Mouse (Mus musculus): ENCODE results near the gene Thsd4. TPM values are rescaled to one million over a fixed set of nuclear protein-coding genes. Genes with fewer than 3 reads are reported as not detected.

The Thsd4 gene
- polyA plus RNA-seq, 1 experiment from 2014 or later = 11.8 TPM

GRCm38 (mm10) chr9:60106106-60106505 lies 415.7 kb downstream of the Thsd4 start:
- Histone ChIP-seq H3K27ac (replicated peaks; ENCODE audit: low read depth, low read length) (no peak overlapping the region), H3K4me2 (ENCODE audit: low read depth, severe bottlenecking) (no peak overlapping the region), H3K9ac (ENCODE audit: low read length) (no peak overlapping the region), H3K9me3 (ENCODE audit: control insufficient read depth, low read length) (no peaks in the 10 kb centered on the region), H3K27me3 (ENCODE audit: control insufficient read depth, insufficient read depth, low read length) (no peaks in the 10 kb centered on the region), H3K4me1 (ENCODE audit: control insufficient read depth, insufficient read depth, low read length) (peaks cover 7% of the 10 kb centered on the region; the same call in 1 of the 2 replicates), H3K36me3 (ENCODE audit: control insufficient read depth, insufficient read depth, low read length) (no peaks in the 10 kb centered on the region), H3K4me3 (ENCODE audit: low read depth, low read length) (no peak overlapping the region)
- ATAC-seq (ENCODE audit: insufficient number of reproducible peaks, low FRiP score, low TSS enrichment, low read depth) (no peak), DNase-seq (ENCODE audit: low spot score) (no peak)
- 70% methylated on average over 1 of the region's 1 CpGs for WGBS

GRCm38 (mm10) chr9:60094211-60094610 lies 427.6 kb downstream of the Thsd4 start:
- H3K4me1 ChIP-seq (ENCODE audit: control insufficient read depth, insufficient read depth, low read length) = peaks cover 28% of the 10 kb centered on the region
- no peak overlapping the region for H3K4me3 ChIP-seq (ENCODE audit: low read depth, low read length)
- WGBS = 87% methylated on average over 1 of the region's 1 CpGs
- no peak overlapping the region for H3K4me2 ChIP-seq (ENCODE audit: low read depth, severe bottlenecking)
- H3K27me3 ChIP-seq (ENCODE audit: control insufficient read depth, insufficient read depth, low read length) = no peaks in the 10 kb centered on the region
- no peaks in the 10 kb centered on the region for H3K9me3 ChIP-seq (ENCODE audit: control insufficient read depth, low read length)
- H3K36me3 ChIP-seq (ENCODE audit: control insufficient read depth, insufficient read depth, low read length) = no peaks in the 10 kb centered on the region
- no peak for ATAC-seq (ENCODE audit: insufficient number of reproducible peaks, low FRiP score, low TSS enrichment, low read depth)
- H3K9ac ChIP-seq (ENCODE audit: low read length) = no peak overlapping the region
- no peak for DNase-seq (ENCODE audit: low spot score)
- H3K27ac ChIP-seq (replicated peaks; ENCODE audit: low read depth, low read length) = no peak overlapping the region

GRCm38 (mm10) chr9:60092428-60092827 lies 429.4 kb downstream of the Thsd4 start:
- peak; percentile 52 for DNase-seq (ENCODE audit: low spot score)
- H3K4me2 ChIP-seq (ENCODE audit: low read depth, severe bottlenecking) = no peak overlapping the region
- ATAC-seq (ENCODE audit: insufficient number of reproducible peaks, low FRiP score, low TSS enrichment, low read depth) = no peak
- no peaks in the 10 kb centered on the region for H3K9me3 ChIP-seq (ENCODE audit: control insufficient read depth, low read length)
- H3K9ac ChIP-seq (ENCODE audit: low read length) = no peak overlapping the region
- H3K4me1 ChIP-seq (ENCODE audit: control insufficient read depth, insufficient read depth, low read length) = peaks cover 26% of the 10 kb centered on the region
- no peak overlapping the region for H3K4me3 ChIP-seq (ENCODE audit: low read depth, low read length)
- WGBS = 11% methylated on average over 5 of the region's 5 CpGs
- H3K27ac ChIP-seq (replicated peaks; ENCODE audit: low read depth, low read length) = peak overlapping the region; percentile 67
- no peaks in the 10 kb centered on the region for H3K27me3 ChIP-seq (ENCODE audit: control insufficient read depth, insufficient read depth, low read length)
- H3K36me3 ChIP-seq (ENCODE audit: control insufficient read depth, insufficient read depth, low read length) = no peaks in the 10 kb centered on the region

GRCm38 (mm10) chr9:60089441-60089840 lies 432.4 kb downstream of the Thsd4 start:
- Histone ChIP-seq H3K36me3 (ENCODE audit: control insufficient read depth, insufficient read depth, low read length) (no peaks in the 10 kb centered on the region), H3K4me2 (ENCODE audit: low read depth, severe bottlenecking) (no peak overlapping the region), H3K4me1 (ENCODE audit: control insufficient read depth, insufficient read depth, low read length) (peaks cover 22% of the 10 kb centered on the region), H3K4me3 (ENCODE audit: low read depth, low read length) (no peak overlapping the region), H3K9me3 (ENCODE audit: control insufficient read depth, low read length) (no peaks in the 10 kb centered on the region), H3K27me3 (ENCODE audit: control insufficient read depth, insufficient read depth, low read length) (no peaks in the 10 kb centered on the region), H3K9ac (ENCODE audit: low read length) (no peak overlapping the region), H3K27ac (replicated peaks; ENCODE audit: low read depth, low read length) (no peak overlapping the region)
- WGBS = 73% methylated on average over 4 of the region's 4 CpGs
- ATAC-seq (ENCODE audit: insufficient number of reproducible peaks, low FRiP score, low TSS enrichment, low read depth) (no peak), DNase-seq (ENCODE audit: low spot score) (no peak)

GRCm38 (mm10) chr9:60088101-60088500 lies 433.7 kb downstream of the Thsd4 start:
- ATAC-seq (ENCODE audit: insufficient number of reproducible peaks, low FRiP score, low TSS enrichment, low read depth) (no peak), DNase-seq (ENCODE audit: low spot score) (no peak)
- Histone ChIP-seq H3K9ac (ENCODE audit: low read length) (no peak overlapping the region), H3K27ac (replicated peaks; ENCODE audit: low read depth, low read length) (no peak overlapping the region), H3K9me3 (ENCODE audit: control insufficient read depth, low read length) (no peaks in the 10 kb centered on the region), H3K4me1 (ENCODE audit: control insufficient read depth, insufficient read depth, low read length) (peaks cover 19% of the 10 kb centered on the region), H3K4me3 (ENCODE audit: low read depth, low read length) (no peak overlapping the region), H3K4me2 (ENCODE audit: low read depth, severe bottlenecking) (no peak overlapping the region), H3K27me3 (ENCODE audit: control insufficient read depth, insufficient read depth, low read length) (no peaks in the 10 kb centered on the region), H3K36me3 (ENCODE audit: control insufficient read depth, insufficient read depth, low read length) (no peaks in the 10 kb centered on the region)
- 59% methylated on average over 5 of the region's 5 CpGs for WGBS

- WGBS = 3% methylated on average over 5 of the region's 5 CpGs
- no peak overlapping the region for H3K27ac ChIP-seq (replicated peaks; ENCODE audit: low read depth, low read length)
- H3K9ac ChIP-seq (ENCODE audit: low read length) = no peak overlapping the region
- H3K36me3 ChIP-seq (ENCODE audit: control insufficient read depth, insufficient read depth, low read length) = no peaks in the 10 kb centered on the region
- no peaks in the 10 kb centered on the region for H3K4me1 ChIP-seq (ENCODE audit: control insufficient read depth, insufficient read depth, low read length)
- H3K4me2 ChIP-seq (ENCODE audit: low read depth, severe bottlenecking) = no peak overlapping the region; the same call in 1 of the 2 replicates
- ATAC-seq (ENCODE audit: insufficient number of reproducible peaks, low FRiP score, low TSS enrichment, low read depth) (no peak), DNase-seq (ENCODE audit: low spot score) (no peak)
- H3K4me3 ChIP-seq (ENCODE audit: low read depth, low read length) = no peak overlapping the region
- no peaks in the 10 kb centered on the region for H3K27me3 ChIP-seq (ENCODE audit: control insufficient read depth, insufficient read depth, low read length)
- H3K9me3 ChIP-seq (ENCODE audit: control insufficient read depth, low read length) = no peaks in the 10 kb centered on the region
These were observed 439.7 kb downstream of the Thsd4 start for GRCm38 (mm10) chr9:60082107-60082581.

- no peaks in the 10 kb centered on the region for H3K4me1 ChIP-seq (ENCODE audit: control insufficient read depth, insufficient read depth, low read length)
- 78% methylated on average over 1 of the region's 1 CpGs for WGBS
- no peak overlapping the region for H3K9ac ChIP-seq (ENCODE audit: low read length)
- no peak overlapping the region for H3K27ac ChIP-seq (replicated peaks; ENCODE audit: low read depth, low read length)
- no peaks in the 10 kb centered on the region for H3K27me3 ChIP-seq (ENCODE audit: control insufficient read depth, insufficient read depth, low read length)
- H3K36me3 ChIP-seq (ENCODE audit: control insufficient read depth, insufficient read depth, low read length) = no peaks in the 10 kb centered on the region
- DNase-seq (ENCODE audit: low spot score) = no peak
- no peaks in the 10 kb centered on the region for H3K9me3 ChIP-seq (ENCODE audit: control insufficient read depth, low read length)
- H3K4me2 ChIP-seq (ENCODE audit: low read depth, severe bottlenecking) = no peak overlapping the region
- ATAC-seq (ENCODE audit: insufficient number of reproducible peaks, low FRiP score, low TSS enrichment, low read depth) = no peak
- H3K4me3 ChIP-seq (ENCODE audit: low read depth, low read length) = no peak overlapping the region
These were observed 444.1 kb downstream of the Thsd4 start for GRCm38 (mm10) chr9:60077761-60078160.

- Histone ChIP-seq H3K4me3 (ENCODE audit: low read depth, low read length) (no peak overlapping the region), H3K36me3 (ENCODE audit: control insufficient read depth, insufficient read depth, low read length) (no peaks in the 10 kb centered on the region), H3K4me1 (ENCODE audit: control insufficient read depth, insufficient read depth, low read length) (no peaks in the 10 kb centered on the region), H3K27ac (replicated peaks; ENCODE audit: low read depth, low read length) (no peak overlapping the region), H3K9ac (ENCODE audit: low read length) (no peak overlapping the region), H3K9me3 (ENCODE audit: control insufficient read depth, low read length) (no peaks in the 10 kb centered on the region), H3K4me2 (ENCODE audit: low read depth, severe bottlenecking) (no peak overlapping the region), H3K27me3 (ENCODE audit: control insufficient read depth, insufficient read depth, low read length) (no peaks in the 10 kb centered on the region)
- WGBS = 61% methylated on average over 4 of the region's 4 CpGs
- no peak for DNase-seq (ENCODE audit: low spot score)
- no peak for ATAC-seq (ENCODE audit: insufficient number of reproducible peaks, low FRiP score, low TSS enrichment, low read depth)
These were observed 445.4 kb downstream of the Thsd4 start for GRCm38 (mm10) chr9:60076396-60076795.

- Histone ChIP-seq H3K9me3 (ENCODE audit: control insufficient read depth, low read length) (no peaks in the 10 kb centered on the region), H3K27me3 (ENCODE audit: control insufficient read depth, insufficient read depth, low read length) (no peaks in the 10 kb centered on the region), H3K9ac (ENCODE audit: low read length) (no peak overlapping the region), H3K4me3 (ENCODE audit: low read depth, low read length) (no peak overlapping the region), H3K4me1 (ENCODE audit: control insufficient read depth, insufficient read depth, low read length) (no peaks in the 10 kb centered on the region), H3K36me3 (ENCODE audit: control insufficient read depth, insufficient read depth, low read length) (no peaks in the 10 kb centered on the region), H3K27ac (replicated peaks; ENCODE audit: low read depth, low read length) (no peak overlapping the region), H3K4me2 (ENCODE audit: low read depth, severe bottlenecking) (no peak overlapping the region)
- DNase-seq (ENCODE audit: low spot score) (no peak), ATAC-seq (ENCODE audit: insufficient number of reproducible peaks, low FRiP score, low TSS enrichment, low read depth) (no peak)
- WGBS = 60% methylated on average over 5 of the region's 5 CpGs
These were observed 450.1 kb downstream of the Thsd4 start for GRCm38 (mm10) chr9:60071620-60072263.
